Mouse (Mus musculus): ENCODE measurements around the gene Cd27.

The Cd27 gene

DNA sequence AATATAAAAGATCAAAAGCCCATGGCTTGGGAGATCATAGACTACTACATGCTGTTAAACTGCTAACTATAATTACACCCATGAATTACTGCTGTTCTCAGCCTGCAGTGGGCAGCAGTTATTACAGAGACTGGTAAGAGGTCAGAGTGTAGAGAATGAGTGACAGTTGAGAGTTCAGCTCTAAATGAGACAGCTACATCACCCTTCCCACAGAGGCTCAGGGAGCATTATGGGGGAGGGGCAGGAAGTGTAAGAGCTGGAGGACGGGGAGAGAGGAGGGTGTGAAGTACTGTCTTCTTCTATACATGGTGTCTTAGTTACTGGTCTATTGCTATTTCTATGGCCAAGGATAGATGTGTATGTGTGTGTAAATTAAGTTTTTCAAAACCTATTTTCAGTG lies 7.7 kb upstream of the Cd27 start:
- no peak for DNase-seq (ENCODE audit: low spot score)

DNA sequence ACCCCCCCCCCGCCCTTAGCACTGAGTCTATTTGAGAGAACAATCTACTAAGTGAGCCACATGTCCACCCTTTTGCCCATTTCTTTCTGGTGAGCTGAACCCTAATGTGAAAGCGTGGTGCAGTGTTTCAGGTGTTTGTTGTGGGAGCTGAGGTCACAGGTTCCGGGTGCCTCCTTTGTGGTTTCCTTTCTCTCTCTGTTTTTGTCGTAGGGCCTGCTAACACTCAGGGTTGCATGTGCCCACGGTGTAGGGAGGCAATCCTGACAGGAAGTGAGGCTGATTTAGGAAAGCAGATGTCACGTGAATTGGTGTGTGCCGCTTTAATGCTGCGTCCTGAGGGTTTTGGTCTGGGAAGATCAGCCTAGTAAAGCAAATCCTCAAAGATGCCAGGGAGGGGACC lies 4.8 kb upstream of the Cd27 start:
- DNase-seq (ENCODE audit: low spot score), result no peak

DNA sequence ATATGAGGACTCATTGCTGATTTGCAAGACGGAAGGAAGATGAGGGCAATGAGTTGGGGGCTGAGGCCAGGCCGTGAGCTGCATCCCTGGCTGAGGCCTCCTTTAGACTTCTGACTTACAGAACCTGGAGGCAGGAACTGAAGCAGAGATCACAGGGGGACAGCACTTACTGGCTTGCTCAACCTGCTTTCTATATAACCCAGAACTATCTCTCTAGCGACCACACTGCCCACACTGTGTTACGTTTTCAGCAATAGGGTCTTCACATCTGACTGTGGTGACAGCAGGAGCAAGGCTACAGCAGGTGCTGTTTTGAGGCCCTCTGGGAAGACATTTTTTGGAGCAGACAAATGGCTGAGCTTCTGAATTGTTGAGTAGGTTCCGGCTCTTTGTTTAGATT lies 3.8 kb upstream of the Cd27 start:
- DNase-seq (ENCODE audit: low spot score), result no peak

DNA sequence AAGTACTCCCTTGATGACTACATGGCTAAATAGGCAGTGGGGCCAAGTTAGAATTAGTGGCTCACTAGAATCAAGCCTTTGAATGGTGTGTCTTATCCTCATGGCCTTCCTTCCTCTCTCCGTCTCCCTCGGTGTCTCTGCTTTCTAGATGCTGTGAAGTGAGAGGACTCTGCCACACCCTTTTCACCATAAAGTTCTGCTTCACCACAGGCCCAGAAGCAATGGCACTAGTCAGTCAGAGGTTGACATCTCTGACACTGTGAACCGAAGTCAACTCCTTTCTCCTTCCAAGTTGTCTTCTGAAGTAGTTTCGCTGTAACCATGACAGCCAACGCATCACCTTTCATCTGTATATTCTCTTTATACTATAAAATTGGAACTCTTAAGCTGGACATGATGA lies 2.7 kb upstream of the Cd27 start:
- no peak for DNase-seq (ENCODE audit: low spot score)

DNA sequence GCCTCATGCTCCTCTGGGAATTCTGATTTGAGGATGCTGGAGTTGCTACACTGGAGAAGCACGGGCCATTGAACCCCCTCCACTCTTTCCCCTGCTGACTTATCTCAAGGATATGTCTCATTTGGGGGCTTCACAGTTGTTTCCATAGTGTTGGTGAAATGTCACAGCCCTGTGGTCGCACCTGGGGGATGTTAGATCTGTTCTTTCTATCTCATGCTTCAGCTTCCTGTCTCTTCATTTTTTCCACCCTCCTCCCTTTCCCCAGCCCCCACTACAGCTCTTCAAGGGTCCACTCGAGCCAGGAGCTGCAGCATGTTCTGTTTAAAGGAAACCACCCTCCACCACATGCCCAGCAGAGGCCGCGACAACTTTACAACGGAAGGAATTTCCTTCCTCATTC lies 1.6 kb upstream of the Cd27 start:
- DNase-seq (ENCODE audit: low spot score), result no peak

DNA sequence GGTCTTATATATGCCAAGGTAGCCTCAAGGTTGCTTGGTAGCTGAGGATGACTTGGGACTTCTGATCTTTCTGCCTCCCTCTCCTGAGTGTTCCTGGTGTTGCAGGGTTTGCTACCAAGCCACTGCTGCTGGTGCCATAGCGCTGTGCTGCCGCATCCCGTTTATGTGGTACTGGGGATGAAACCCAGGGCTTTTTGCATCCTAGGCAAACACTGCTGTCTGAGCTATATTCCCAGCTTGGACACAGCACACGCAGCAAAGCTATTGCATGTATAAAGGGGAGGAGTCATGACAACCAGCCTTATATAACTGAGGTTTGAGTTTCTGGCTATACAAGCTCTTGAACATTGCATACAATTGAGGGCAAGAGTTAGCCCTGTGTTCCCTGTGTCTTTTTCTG lies 611 bp upstream of the Cd27 start:
- DNase-seq (ENCODE audit: low spot score), result no peak

DNA sequence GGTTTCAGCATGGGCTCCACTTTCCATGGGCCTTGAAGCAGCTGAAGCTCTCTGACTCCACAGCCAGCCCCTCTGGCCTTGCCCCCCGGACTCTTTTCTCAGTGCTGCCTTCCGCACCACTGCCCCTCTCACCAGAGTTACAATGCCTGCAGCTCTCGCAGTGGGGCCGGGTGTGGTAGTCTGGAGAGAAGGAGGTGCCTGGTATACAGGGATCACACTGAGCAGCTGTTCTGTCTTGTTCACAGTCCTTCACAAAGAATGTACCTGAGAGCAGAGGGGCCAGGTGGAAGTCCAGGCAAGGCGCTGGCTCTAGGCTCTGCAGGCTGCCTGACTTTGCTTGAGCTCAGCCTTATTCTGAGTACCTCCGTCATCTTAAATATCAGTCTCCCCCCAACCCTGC lies 469 bp downstream of the Cd27 start:
- no peak for DNase-seq (ENCODE audit: low spot score)

DNA sequence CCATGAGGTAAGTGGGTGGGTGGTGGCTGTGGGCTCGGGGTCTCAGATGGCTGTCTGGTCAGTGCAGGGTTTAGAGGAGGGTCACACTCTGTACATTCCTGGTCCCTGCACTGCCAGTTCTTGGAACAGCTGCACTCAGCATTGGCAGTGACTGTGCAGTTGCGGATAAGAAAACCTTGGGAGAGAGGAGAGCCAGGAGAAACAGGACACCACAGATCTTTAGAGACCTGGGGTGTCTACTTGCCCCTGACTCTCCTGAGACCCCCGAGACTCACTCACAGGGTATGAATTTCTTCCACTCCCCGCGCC lies 2.3 kb downstream of the Cd27 start:
- DNase-seq (ENCODE audit: low spot score), result no peak

DNA sequence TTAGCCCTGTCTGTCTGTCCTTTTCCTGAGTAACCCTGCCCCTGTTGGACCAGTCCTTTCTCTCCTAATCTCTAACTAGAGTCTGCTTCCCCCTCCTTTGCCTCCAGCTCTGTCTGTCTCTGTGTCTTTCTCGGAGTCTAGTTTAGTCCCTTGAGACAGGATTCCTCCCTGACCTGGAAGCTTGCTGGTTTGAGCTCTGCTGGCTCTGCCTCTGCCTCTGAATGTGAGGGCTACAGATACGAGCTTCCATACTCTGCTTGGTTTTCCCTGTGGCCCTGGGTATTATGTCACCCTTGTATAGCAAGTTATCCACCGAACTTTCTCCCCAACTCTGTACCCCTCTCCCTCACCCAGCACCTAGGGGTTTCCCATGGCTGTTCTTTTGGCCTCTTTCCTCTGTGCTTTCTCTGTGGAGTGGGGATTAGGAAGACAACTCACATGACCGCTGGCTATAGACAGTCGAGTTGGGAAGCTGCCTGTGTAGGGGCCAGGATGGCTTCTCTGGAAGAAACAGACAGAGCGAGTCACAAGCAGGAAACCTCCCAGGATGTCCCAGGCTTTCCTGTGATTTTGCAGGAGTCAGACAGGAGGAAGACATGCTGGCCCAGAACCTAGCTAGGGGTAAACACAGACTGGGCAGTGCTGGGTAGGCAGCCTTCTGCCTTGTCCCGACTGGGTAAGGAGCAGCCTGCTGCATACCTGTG lies 2.8 kb downstream of the Cd27 start:
- peak; percentile 47 for DNase-seq (ENCODE audit: low spot score)

DNA sequence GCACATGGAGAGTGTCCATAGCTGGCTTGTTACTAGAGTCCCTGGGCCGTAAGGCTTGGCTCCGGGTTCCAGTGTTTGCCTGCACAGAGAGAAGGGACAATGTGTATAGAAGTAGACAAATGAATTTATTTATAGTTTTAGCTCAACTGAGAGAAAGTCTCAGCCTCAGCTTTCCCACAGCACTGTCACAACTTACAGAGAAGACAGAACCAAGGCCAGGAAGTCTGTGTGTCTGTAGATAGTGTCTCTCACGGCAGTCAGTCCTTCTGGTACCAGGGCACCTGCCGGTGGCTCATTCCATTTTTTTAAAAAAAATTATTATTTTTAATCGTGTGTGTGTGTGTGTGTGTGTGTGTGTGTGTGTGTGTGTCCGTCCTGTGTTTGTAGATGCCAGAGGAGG lies 4.3 kb downstream of the Cd27 start:
- DNase-seq (ENCODE audit: low spot score), result no peak

DNA sequence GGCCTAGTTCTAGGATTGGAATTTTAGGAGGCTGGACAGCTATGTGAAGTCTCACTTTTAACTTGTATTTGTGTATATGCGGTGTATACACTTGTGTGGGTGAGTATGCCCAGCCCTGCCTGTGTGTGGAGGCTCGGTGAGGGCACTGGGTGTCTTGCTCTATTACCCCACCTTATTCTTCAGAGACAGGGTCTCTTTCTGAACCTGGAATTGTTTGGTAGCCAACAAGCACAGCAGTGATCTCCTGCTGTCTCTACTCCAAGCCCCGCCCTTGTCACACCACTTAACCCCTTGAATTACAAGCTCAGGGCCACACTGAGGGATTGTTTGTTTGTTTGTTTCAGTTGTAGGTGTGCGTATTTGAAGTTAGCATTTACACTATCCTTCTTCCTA lies 4.8 kb downstream of the Cd27 start:
- no peak for DNase-seq (ENCODE audit: low spot score)

DNA sequence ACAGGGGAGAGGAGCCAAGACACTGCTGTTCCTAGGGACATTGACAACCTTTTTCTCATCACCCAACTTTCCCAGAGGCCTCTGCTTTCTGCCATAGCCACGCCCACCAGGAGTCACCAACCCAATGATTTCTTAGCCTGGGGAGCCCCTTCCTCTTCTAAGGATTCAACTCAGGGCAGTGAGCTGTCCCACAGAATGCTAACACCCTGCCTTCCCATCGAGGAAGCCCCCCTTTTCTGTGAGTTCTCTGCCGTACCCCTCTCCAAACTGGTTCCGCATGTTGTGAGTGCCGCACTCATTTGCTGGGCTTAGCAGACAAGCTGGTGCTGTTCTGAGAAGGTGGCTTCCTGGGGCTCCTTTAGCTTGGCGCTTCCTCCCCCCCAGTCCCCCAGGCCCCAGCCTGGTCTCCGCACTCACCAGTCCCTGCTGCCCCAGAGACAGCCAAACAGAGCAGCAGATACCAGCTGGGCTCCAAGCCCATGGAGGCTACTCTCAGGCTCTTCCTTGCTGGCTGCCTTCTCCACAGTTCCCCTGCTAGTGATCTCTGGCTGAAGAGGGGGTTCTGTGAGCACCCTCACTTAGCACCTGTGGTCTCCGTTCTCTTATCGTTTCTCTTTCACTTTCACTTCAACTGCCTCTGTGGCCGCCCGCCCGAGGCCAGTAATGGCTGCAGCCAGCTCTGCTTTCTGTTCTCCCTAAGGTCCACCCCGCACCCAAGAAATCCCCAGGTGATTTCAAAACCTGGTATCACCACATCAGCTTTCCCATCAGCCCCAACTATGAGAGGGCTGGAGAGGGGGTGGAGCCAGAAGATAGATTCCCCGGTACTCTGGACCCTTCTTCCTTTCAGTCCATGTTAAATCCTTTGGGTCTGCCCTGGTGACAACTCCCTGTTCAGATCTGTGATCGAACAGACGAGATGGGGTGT lies 5.4 kb downstream of the Cd27 start, which contains the start of gene Tapbpl:
Tapbpl (minus strand) TSS at position 744 of the 928 bp plus-strand sequence.
- DNase-seq (ENCODE audit: low spot score), result peak; percentile 76

DNA sequence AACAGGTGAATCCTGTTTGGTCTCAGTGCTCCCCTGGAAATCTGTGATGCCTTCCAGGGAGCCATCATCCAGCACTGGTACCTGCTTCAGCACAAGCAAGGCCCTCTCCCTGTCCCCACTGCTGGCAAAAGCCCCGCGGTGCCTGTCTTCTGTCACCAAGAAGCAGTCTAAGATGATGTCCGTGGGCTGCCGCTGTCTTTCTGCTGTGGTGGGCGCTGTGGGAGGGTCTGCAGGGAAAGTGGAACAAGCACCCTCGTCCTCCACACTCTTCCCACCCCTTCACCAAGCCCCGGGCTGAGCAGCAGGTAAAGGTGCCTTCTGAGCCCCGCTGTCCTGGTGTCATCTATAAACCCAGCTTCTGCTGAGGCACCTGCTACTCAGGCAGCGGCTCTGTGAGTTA lies 6.2 kb downstream of the Cd27 start:
- no peak for DNase-seq (ENCODE audit: low spot score)

DNA sequence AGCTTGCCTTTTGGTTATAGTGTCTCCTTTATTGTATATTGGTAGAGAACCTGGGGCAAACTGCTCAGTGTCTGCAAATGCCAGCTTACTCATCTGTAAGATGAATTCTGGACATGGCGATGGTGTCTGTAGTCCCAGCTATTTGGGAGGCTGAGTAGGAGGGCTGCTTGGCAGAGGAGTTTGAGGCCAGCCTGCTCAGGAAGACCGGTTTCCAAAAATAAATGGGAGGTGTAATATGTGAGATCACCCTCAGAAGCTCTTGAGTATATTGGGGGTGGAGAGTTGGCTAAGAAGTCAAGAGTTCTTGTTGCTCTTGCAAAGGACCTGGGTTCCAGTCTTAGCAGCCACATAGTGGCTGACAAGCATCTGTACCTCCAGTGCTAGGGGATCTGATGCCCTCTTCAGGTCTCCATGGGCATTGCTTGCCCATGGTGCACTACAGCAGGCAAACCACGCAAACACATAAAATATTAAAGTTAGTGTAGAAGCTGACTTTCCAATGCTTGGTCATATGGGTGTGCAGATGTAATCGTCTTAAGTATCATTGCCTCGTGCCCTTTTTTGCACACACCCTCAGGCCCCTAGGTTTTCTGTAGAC lies 11.2 kb downstream of the Cd27 start:
- no peak for DNase-seq (ENCODE audit: low spot score)

DNA sequence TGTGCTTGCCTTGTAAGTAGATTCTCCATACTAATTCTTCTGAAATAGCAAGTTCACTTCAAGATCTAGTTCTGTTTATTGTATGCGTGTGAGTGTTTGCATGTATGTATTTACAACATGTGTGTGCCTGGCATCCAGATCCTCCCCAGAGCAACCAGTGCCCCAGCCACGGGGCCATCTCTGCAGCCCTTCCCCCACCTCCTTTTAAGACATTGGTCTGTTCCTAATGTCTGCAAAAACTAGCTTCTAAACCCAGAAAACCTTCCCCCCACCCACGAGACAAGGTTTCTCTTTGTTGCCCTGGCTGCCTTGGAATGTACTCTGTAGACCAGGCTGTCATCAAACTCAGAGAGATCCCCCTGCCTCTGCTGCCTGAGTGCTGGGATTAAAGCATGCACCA lies 14.2 kb downstream of the Cd27 start:
- no peak for DNase-seq (ENCODE audit: low spot score)

DNA sequence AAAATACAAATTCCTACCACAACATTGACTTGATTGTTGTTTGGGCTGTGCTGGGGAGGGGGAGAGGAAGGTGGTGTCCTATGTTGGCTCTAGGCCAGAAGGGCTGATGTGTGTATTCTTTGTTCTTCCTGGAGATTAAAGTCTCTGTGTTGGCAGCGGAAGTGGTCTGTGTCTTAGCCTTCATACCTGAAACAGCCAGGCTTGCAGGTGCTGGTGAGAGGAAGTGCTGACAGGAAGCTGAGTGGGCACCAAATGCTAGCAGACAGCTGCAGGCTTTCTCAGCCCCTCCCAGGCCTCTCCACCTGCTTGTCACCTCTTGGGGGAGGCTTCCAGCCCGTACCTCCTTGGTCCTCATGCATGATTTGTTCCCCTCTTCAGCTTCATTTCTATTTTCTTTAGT lies 14.7 kb downstream of the Cd27 start:
- DNase-seq (ENCODE audit: low spot score), result peak; percentile 74

DNA sequence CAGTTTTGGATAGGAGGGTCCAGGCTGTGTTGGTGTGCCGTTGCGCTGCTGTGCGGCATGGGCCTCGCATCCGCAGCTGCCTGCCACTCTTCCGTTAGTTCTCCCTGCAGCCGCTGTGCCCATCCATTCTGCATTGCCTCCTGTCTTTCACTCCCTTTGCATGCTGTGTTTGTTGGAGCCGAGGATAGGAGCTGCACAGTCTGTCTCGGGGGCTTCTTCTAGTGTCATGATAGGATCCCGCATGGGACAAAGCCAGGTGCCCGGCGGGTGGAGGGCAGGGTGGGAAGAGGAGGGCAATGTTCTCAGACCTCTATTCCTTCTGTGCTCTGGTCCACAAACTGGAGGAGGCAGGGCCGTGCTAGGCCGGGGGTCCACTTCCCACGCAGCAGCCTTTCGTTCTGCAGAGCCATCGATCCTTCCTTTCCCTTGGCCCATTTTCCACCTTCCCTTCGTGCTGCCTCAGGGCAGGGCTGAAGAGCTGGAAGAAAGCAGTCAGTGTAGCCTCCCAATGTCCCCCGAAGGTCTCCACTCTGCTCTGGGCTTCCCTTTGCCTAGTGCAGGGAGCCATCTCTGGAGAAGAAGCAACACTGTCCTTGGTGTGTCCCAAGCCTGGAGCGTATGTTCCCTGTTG lies 15.6 kb downstream of the Cd27 start:
- no peak for DNase-seq (ENCODE audit: low spot score)

DNA sequence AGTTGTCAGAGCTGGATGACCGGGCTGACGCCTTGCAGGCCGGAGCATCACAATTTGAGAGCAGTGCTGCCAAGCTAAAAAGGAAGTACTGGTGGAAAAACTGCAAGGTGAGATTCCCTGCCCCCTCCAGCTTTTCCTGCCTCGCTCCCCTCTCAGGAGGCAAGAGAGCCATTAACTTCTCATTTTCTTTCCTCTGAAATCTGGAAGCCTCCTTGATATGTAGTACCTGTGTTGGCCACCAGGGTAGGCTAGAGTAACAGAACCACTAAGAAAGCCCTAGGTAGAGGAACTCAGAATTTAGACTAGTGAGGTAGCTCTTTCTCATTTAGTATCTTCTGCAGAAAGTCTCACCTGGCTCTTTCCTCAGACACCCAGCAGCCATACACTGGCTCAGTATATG lies 17.8 kb downstream of the Cd27 start:
- peak; percentile 78 for DNase-seq (ENCODE audit: low spot score)

DNA sequence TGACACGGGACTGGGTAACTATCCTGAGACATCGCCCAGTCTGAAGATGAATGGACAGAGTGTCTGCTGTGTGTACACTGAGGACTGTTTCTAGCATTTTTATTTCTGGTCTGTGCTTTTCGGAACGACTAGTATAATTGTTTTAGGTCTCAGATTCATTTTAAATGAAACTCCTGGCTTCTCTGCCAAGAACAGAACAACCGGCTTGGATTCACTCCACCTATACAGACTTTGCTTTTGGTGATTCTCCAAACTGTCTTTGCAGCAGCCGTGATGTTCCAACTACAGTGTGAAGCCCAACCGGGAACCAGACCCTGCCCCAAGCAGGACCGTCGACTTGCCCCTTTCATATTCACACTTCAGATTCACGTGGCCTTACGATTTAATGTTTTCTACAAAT lies 18.9 kb downstream of the Cd27 start:
- DNase-seq (ENCODE audit: low spot score), result no peak

DNA sequence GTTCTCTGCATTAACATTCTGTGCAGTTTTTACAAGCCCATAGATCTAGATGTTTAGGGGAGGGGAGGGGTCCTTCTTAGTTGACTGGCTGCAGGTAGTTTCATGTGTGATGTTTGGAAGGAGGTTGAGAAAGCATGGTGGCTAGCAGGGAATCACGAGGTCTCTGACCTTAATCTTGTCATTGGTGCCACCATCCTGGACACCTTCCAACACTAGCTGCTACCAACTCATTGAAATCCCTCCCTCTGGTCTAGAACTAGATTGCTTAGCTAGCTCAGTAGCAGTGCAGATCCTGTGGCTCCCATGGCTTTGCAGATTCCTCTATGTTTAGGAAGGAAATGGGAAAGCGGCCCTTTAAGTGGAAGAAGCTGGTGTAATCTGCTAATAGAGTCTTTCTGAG lies 19.9 kb downstream of the Cd27 start:
- no peak for DNase-seq (ENCODE audit: low spot score)

DNA sequence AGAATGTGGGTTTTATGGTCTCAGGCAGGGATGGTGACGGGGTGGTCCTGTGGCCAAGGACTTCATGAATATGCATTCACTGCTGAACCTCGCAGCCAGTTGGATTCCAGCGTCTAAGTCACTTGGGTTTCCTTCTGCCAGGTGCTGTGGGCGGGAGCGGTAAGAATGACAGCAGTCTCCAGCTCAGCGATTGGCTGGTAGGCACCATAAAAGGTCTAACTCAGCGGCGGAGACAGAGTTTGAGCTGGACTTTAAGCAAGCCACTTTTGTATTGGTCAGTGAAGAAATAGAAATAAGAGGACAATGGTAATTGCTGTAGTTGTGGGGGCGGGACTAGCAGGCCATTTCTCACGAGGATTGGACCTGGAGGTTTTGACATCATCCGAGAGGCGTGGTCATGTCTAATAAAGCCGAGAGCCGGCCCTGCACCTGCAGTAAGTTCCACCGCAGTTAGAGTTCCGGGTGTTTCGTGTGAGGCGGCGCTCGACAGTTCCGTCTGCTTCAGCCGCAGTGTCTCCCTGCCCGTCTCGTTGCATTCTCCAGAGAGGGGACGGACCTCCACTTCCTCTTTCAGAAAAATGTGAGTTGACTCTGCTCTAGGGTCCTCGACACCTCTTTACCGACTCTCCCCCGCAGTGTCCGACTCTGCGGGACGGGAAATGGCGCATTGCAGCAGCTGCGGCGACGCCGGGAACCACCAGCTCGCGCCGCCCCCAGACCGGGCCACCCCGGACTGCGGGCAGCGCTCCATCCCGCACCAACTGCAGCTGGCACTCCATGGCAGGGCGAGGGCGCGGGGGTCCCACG lies 21.5 kb downstream of the Cd27 start, which contains the start of gene Vamp1:
Vamp1 (plus strand) TSS at position 404 of the 807 bp plus-strand sequence.
- peak; percentile 98 for DNase-seq (ENCODE audit: low spot score)

DNA sequence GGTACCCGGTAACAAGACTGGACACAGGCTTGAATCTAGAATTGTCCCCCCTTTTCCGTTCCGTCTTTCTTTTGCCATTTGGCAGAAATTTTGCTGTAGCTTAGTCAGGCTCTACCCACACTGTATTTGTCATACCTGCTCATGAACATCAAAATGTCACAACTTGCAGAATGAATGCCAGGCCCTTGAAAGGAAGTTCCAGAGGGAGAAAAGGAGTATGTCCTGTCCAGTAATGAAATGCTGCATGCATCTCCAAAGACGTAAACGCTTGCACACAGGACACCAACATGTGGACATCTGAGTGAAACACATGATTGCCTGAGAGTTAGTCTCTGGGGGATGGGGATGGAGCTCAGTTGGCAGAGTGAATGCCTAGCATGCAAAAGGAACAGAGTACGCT lies 23.1 kb downstream of the Cd27 start:
- DNase-seq (ENCODE audit: low spot score), result no peak
